Mouse (Mus musculus) C2C12 (cell line): Measurements from ENCODE around the gene Cadm1. TPM values are rescaled to one million over a fixed set of nuclear protein-coding genes. Genes with fewer than 3 reads are reported as not detected.

ENCODE experiments used
- H3K27me3 ChIP-seq: one replicate; pipeline ENCODE4 v1.6.1; 2011; ENCODE audit not compliant: control insufficient read depth, insufficient read depth, insufficient read length
- H3K36me3 ChIP-seq: one replicate; pipeline ENCODE4 v1.6.1; 2011; ENCODE audit not compliant: control insufficient read depth, insufficient read depth
- H3K4me3 ChIP-seq: one replicate; pipeline ENCODE4 v1.5.1; 2011; ENCODE audit warnings: mild to moderate bottlenecking, control low read depth; ENCODE audit not compliant: poor library complexity, insufficient read depth, severe bottlenecking
- H3K79me2 ChIP-seq: one replicate; pipeline ENCODE4 v1.6.1; 2011; ENCODE audit not compliant: control insufficient read depth, insufficient read depth
- H3K79me3 ChIP-seq: one replicate; pipeline ENCODE4 v1.6.1; 2011; ENCODE audit warnings: low read depth, control low read depth
- H3ac ChIP-seq: one replicate; pipeline ENCODE3; 2011; ENCODE audit warnings: low read depth; ENCODE audit not compliant: control insufficient read depth, insufficient read length
- CEBPB ChIP-seq: IDR thresholded peaks from one replicate; pipeline ENCODE4 v1.6.1; 2011; ENCODE audit warnings: low read depth, mild to moderate bottlenecking, control low read depth, moderate library complexity
- CTCF ChIP-seq: IDR thresholded peaks from one replicate; pipeline ENCODE4 v1.5.1; 2011; ENCODE audit not compliant: control insufficient read depth, insufficient read depth, insufficient read length
- FOSL1 ChIP-seq: IDR thresholded peaks from one replicate; pipeline ENCODE4 v1.8.0; 2011; ENCODE audit warnings: mild to moderate bottlenecking, low read length; ENCODE audit not compliant: poor library complexity, insufficient read depth, severe bottlenecking
- MAX ChIP-seq: IDR thresholded peaks from one replicate; pipeline ENCODE4 v1.6.1; 2011; ENCODE audit warnings: mild to moderate bottlenecking, control low read depth
- MYOD1 ChIP-seq: IDR thresholded peaks from one replicate; pipeline ENCODE4 v1.6.1; 2011; ENCODE audit warnings: low read depth; ENCODE audit not compliant: control insufficient read depth, insufficient read length
- MYOG ChIP-seq: IDR thresholded peaks from one replicate; pipeline ENCODE4 v1.6.1; 2011; ENCODE audit not compliant: control insufficient read depth, insufficient read length; ENCODE audit errors: extremely low read depth
- USF1 ChIP-seq: IDR thresholded peaks from one replicate; pipeline ENCODE4 v1.6.1; 2011; ENCODE audit warnings: low read depth, mild to moderate bottlenecking, control low read depth, moderate library complexity
- polyA plus RNA-seq: library from polyadenylated mRNA; unstranded; fragments of >200 nt; fragmentation: generic; extraction: Trizol; gene quantifications from one replicate; pipeline ENCODE4 v1.2.1, GENCODE M21; 2012; ENCODE audit warnings: missing spikeins

The Cadm1 gene
- polyA plus RNA-seq, 1 experiment = 41.8 TPM

- TF ChIP-seq MAX (no peak), CEBPB (no peak), FOSL1 (no peak), MYOD1 (no peak), USF1 (no peak), MYOG (no peak), CTCF (no peak)
- Histone ChIP-seq H3ac (no peak overlapping the region), H3K79me3 (peaks cover 67% of the 10 kb centered on the region), H3K79me2 (peaks cover 95% of the 10 kb centered on the region), H3K27me3 (no peaks in the 10 kb centered on the region), H3K4me3 (no peak overlapping the region), H3K36me3 (no peaks in the 10 kb centered on the region)
Observed at GRCm38 (mm10) chr9:47560726-47561125, 30.8 kb downstream of the Cadm1 start.

GRCm38 (mm10) chr9:47561596-47561995 lies 31.6 kb downstream of the Cadm1 start:
- TF ChIP-seq MAX (no peak), FOSL1 (no peak)
- H3K36me3 ChIP-seq = no peaks in the 10 kb centered on the region

GRCm38 (mm10) chr9:47565088-47565487 lies 35.1 kb downstream of the Cadm1 start:
- H3ac ChIP-seq = no peak overlapping the region
- peaks cover 71% of the 10 kb centered on the region for H3K79me3 ChIP-seq
- H3K36me3 ChIP-seq = no peaks in the 10 kb centered on the region
- TF ChIP-seq USF1 (no peak), MAX (no peak), MYOG (no peak), CEBPB (no peak), CTCF (no peak), MYOD1 (no peak), FOSL1 (no peak)
- peaks cover 100% of the 10 kb centered on the region for H3K79me2 ChIP-seq
- no peak overlapping the region for H3K4me3 ChIP-seq
- no peaks in the 10 kb centered on the region for H3K27me3 ChIP-seq

More at GRCm38 (mm10) chr9:47561596-47561995, 31.6 kb downstream of the Cadm1 start:
- Histone ChIP-seq H3K4me3 (no peak overlapping the region), H3ac (no peak overlapping the region), H3K79me2 (peaks cover 95% of the 10 kb centered on the region), H3K79me3 (peaks cover 71% of the 10 kb centered on the region), H3K27me3 (no peaks in the 10 kb centered on the region)

- TF ChIP-seq MYOD1 (no peak), USF1 (no peak), CTCF (no peak), MYOG (no peak), FOSL1 (no peak), MAX (no peak), CEBPB (no peak)
- no peak overlapping the region for H3K4me3 ChIP-seq
Observed at GRCm38 (mm10) chr9:47567873-47568272, 37.9 kb downstream of the Cadm1 start.

GRCm38 (mm10) chr9:47570184-47570583 lies 40.2 kb downstream of the Cadm1 start:
- TF ChIP-seq MYOD1 (no peak), FOSL1 (no peak), USF1 (no peak), CTCF (no peak), MAX (no peak), MYOG (no peak), CEBPB (no peak)
- H3ac ChIP-seq = no peak overlapping the region
- no peak overlapping the region for H3K4me3 ChIP-seq
- H3K36me3 ChIP-seq = peaks cover 9% of the 10 kb centered on the region
- peaks cover 46% of the 10 kb centered on the region for H3K79me3 ChIP-seq
- no peaks in the 10 kb centered on the region for H3K27me3 ChIP-seq
- peaks cover 90% of the 10 kb centered on the region for H3K79me2 ChIP-seq

More at GRCm38 (mm10) chr9:47567873-47568272, 37.9 kb downstream of the Cadm1 start:
- peaks cover 96% of the 10 kb centered on the region for H3K79me2 ChIP-seq
- H3K36me3 ChIP-seq = no peaks in the 10 kb centered on the region
- no peaks in the 10 kb centered on the region for H3K27me3 ChIP-seq
- H3K79me3 ChIP-seq = peaks cover 64% of the 10 kb centered on the region
- no peak overlapping the region for H3ac ChIP-seq

GRCm38 (mm10) chr9:47571461-47571860 lies 41.5 kb downstream of the Cadm1 start:
- H3K27me3 ChIP-seq = no peaks in the 10 kb centered on the region
- peaks cover 90% of the 10 kb centered on the region for H3K79me2 ChIP-seq
- TF ChIP-seq FOSL1 = no peak
- TF ChIP-seq USF1 = no peak
- no peak for TF ChIP-seq MYOD1
- TF ChIP-seq CEBPB = no peak
- TF ChIP-seq MAX = no peak
- no peak for TF ChIP-seq CTCF
- no peak for TF ChIP-seq MYOG
- H3ac ChIP-seq = no peak overlapping the region
- H3K36me3 ChIP-seq = peaks cover 9% of the 10 kb centered on the region
- H3K4me3 ChIP-seq = no peak overlapping the region
- peaks cover 49% of the 10 kb centered on the region for H3K79me3 ChIP-seq
